Mouse (Mus musculus) G1E-ER4 (cell line): ENCODE results near the gene Ralbp1. TPM values are rescaled to one million over a fixed set of nuclear protein-coding genes. Genes with fewer than 3 reads are reported as not detected.

Experiments
- GATA1 ChIP-seq: IDR thresholded peaks from one replicate; pipeline ENCODE4 v1.8.0; 2012; ENCODE audit warnings: low read length, inconsistent platforms
- polyA plus RNA-seq: library from polyadenylated mRNA; stranded (reverse); fragments of >175 nt; gene quantifications from 2 replicates; pipeline ENCODE4 v1.2.3, GENCODE M21; 2012

The Ralbp1 gene
- polyA plus RNA-seq, 1 experiment, result 113 TPM

DNA sequence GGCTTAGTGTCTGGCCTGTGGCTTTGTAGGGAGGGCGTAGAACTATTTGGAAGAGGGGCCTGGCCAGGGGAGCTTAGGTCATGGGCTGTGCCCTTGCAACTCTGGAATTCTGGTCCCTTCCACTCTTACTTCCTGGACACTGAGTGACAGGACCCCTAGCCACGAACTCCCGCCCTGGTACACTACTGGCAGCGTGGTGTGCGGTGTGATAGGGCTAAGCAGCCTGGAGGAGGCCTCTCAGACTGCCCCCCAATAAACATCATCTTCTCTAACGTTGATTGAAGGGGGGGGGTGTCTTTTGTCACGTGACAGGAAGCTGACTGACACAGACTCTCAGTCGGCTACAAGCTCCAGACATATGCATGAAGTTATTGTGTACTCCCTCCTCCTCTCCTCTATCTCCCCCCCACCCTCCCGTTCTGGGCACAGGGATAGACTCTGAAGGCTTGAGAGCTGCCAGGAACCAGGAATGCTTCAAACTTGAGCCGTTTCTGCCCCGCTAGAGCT, 21.4 kb upstream of the Ralbp1 start:
- no peak for TF ChIP-seq GATA1

DNA sequence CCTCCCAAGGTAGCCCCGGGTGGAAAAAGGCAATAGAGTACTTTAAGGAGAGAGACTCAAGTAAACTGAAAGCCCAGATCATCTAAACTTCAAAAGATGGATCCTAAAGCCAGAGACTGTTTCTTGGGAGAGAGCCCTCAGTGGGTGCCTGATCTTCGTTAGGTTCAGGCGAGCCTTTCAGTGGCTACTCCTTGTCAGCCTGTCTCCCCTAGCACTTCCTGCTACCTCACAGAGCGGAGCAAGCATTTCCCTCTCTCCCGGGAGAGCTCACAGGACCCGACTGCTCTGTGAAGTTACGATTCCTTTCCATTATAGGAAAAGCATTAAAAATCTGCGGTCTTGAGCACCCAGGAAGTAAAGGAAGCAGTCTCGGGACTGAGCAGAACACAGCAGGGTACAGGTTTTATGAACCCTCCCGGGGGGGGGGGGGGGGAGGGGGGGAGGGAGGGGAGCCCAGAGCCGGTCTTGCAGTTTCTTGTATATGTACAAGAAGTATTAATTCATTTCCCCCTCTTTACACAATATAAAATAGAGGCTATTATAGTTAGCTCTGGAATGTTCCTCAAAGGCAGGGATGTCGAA, 20.8 kb upstream of the Ralbp1 start:
- TF ChIP-seq GATA1, result no peak

DNA sequence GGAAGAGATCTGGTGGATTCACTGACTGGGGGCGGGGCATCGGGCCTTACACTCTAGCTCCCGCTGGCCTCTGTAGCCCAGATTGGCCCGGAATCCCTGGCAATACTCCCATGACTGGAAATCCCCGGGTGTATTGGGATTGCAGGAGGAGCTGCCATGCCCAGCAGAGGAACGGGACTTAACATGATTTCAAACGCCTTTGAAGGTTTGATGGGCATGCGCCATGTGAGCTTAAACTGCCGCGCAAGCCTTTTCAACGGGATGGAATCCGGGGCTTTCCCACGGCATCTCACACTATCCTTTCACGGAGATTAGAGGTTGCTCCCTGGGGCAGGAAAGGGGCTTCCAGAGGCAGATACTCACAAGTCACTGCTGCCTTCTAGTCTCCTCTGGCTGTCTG, 19.6 kb upstream of the Ralbp1 start:
- no peak for TF ChIP-seq GATA1

DNA sequence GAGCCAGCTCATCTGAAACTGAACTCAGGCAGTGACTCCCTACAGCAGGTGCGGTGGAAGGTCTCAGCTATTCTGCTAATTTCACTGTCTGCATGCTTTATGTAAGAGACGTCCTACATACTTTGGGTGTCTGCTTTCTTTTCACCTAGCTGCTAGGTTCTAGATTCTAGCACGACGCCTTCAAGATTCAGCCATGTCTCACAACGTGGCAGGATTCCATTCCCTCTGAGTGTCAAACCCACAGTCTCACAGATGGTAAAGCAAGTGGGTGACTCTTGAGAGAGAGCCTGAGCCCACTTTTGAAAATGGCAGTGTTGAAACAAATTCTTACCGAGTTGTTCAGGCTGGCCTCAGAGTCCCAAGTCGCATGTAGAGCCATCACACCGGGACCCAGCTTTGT, 18.2 kb upstream of the Ralbp1 start:
- TF ChIP-seq GATA1, result no peak

DNA sequence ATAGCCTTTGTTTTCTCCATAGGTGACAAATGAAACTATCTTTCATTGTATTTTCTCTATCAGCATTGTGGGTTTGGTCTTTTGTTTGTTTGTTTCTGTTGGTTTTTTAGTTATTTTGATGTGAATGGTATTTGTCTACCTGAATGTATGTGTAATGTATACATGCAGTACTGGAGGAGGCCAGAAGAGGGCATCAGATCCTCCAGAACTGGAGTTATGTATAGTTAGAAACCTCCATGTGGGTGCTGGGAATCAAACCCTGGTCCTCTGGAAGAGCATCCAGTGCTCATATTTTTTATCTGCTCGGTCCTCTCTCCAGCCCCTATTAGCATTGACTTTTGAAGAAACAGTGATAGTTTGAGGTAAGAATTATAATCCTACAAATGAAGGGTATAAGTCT, 17.4 kb upstream of the Ralbp1 start:
- TF ChIP-seq GATA1, result no peak

DNA sequence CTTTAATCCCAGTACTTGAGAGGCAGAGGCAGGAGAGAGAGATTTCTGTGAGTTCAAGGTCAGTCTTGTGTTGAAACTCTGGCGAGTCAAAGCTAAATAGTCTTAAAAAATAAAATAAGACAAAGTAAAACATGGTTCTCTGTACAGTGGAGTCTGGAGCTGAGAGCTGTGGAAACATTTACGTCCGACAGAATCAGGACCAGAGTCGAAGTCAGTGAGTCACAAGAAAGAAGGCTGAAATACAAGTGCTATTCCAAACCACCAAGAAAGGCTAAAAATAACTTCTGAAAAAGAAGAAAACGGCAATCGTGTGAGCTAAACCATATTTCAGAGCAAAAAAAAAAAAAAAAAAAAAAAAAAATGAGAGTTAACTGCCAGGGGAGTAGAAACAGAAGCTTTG, 16.7 kb upstream of the Ralbp1 start:
- no peak for TF ChIP-seq GATA1

DNA sequence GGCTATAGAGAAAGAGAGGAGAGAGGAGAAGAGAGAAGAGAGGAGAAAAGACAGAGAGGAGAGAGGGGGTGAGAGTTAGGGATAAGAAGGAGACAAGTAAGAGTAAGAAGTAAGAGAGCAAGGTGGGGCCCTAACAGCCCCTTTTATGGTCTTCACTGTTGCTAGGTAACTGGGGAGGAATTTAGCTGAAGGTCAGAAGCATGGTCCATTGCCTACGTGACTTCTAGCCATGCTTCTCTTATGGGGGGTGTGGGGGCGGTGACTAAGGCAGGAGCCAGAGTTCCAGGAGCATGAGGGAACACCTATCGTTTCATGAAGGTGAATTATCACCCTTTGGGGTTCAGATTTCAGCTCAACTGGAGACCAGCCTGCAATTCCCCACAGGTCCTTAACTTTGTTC, 10.4 kb upstream of the Ralbp1 start:
- no peak for TF ChIP-seq GATA1

DNA sequence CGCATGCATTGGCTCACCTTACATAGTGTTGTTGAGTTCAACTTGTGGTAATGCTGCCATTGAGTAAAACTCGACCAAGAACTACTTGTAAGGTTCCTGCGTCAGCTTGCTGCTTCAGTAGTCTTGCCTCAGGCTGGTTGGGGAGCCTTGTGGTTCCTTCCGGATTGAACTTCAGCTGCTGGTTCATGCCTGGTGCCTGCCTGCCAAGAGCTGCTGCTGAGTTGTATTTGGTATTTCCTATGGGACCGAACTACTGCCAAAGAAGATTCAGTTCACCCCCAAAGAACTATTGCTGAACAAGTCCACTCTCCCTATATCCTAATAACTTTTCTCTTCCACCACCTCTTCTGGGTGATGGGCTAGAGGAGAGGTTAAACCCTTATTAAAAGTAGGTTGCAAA, 3.9 kb upstream of the Ralbp1 start:
- TF ChIP-seq GATA1, result no peak

DNA sequence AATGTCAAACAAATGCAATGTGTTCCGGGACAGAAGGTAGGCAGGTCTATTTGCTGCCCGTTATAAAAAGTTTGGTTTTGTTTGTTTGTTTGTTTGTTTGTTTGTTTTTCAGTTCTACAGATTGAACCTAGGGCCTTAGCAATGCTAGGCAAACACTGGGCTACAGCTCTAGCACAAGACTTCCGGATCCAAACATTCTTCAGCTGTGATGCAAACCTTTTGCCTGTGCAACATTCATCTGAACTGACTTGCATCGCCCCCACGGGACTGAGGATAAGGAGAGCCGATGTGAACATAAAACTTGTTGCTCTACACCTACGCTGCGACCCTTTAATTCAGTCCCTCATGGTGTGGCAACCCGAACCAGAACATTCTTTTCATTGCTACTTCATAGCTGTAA, 973 bp upstream of the Ralbp1 start:
- TF ChIP-seq GATA1, result no peak

DNA sequence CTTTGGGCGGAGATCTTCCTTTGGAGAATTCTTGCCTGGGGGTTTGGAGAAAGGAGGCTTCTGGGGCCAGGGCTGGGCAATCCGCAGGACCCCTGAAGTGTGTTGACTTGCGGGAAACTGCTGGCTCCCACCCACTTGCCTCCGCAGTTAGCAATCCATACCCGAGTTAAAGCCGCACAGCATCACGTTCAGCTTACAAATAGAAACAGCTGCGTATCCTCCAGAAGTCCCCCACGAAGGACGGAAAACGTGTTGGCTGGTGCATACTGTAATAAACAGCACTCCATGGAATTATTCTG, 251 bp downstream of the Ralbp1 start:
- TF ChIP-seq GATA1, result no peak

DNA sequence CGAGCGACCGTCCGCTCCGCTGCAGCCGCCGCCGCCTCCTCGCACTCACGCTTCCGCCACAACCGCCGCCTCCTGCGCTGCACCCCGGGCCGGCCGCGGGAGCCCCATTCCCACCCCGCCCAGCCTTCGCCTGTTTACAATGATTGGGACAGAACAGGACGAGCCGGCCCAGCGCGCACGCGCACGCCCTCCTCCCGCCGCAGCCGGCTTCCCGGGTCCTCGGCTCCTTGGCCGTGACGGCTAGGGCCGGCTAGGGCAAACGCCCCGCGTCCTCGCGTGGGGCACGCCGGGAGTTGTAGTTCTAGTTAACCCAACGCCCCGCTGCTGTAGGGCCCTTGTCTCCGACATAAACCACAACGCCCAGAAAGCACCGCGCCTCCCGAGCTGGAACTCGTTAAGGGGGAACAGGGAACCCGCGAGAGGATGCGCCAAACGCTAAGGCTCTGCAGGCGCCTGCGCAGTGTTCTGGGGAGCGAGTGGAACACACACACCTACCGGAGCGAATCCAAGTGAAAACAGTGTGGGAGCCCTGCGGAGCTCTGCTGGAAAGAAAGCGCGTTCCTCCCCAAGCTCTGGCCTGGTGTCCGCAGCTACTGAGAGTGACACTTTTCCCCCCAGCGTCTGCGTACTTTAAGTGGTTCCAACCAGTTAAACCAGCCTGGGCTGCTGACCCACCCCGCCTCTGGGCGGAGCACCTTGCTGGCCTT, 754 bp downstream of the Ralbp1 start:
- TF ChIP-seq GATA1, result no peak

DNA sequence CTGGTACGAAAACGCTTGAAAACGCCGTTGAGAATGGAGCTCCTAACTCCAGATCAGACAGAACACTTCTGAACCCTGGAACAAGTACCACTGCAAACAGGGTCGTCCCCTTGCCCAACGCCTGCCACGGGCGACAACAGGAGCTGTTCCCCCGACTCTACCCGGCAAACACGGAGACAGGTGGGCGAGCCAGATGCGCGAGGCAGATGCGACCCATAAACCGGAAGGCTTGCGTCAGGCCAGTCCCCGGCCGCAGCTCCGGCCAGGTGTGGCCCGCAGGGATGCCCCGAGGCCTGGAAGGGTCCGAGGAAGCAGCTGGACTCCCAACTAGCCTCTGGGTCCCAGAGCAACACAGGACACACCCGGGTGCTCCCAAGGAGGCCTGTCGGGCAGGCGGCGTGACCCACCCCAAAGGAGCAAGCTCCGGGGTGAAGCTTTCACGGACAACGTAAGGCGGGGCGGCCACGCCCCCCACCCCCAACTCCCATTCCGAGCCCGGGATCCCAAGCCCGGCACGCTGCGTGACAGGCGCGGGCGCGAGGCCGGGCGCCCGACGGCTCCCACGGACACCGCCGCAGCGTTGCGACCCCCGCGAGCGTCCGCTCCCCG, 1.4 kb downstream of the Ralbp1 start:
- TF ChIP-seq GATA1, result no peak

DNA sequence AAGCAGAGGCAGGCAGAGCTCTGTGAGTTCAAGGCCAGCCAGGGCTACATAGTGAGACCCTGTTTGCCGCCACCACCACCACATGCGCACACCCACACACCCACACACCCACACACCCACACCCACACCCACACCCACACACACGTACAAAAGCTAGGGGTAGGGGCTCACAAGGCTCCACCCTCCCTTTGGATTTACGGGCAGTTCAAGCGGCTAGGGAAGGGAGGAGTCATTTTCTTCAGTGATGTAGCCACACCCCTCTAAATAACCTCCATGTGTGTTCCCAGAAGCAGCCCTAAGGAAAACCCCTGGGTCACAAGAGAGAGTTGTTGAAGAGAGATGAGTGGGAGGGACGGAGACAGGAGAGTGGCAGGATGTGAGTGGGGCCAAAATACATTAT, 8.6 kb downstream of the Ralbp1 start:
- no peak for TF ChIP-seq GATA1

DNA sequence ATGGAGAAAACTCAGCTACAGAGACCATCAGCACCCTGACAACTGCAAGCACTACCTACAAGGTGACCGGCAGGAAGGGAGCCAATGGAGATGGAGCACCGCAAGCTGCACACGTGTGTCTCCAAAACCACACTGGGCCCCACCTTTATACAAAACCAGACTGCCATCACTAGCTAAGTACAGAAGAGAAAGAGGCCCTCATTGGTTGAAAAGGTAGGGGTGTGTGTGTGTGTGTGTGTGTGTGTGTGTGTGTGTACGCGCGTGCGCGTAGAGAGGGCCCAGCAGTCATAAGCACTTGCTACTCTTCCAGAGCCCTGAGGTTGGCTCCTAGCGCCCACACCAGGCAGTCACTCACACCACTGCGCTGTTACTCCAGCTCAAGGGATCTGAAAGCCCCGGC, 11.8 kb downstream of the Ralbp1 start:
- TF ChIP-seq GATA1, result no peak

DNA sequence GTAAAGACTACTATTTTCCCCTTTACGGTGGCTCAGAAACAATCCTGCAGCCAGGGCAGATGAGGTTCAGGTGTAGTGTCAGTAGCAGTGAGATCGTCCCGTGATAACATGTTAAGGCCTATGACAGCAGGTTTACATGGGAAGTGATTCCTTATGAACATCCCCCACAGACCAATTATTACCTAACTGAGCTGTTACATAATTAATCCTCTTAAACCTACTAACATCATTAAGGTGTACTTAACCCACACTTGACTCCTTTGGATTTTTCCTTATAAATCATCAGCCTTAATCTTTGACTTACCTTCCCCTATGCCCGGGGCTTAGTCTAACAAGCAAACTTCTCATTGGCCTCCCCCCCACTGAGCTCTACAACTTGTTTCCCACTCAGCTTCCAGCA, 12.4 kb downstream of the Ralbp1 start:
- TF ChIP-seq GATA1, result no peak

DNA sequence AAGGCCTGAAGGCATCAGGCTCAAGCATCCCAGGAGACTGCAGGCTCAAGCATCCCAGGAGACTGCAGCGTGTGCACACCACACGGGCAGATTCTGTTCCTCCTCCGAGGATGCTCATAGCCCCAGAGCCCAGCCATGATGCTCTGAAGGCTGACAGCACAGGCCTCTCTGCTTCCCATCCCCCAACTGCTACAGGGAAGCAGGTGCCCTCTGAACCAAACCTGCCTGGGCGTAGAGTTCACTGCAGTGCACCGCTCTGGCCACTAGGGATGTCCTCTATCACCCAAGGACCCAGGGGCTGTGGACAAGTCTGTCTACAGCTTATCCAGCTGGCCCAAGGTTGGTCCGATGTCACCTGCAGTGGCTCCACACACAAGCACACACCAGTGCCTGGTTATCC, 12.9 kb downstream of the Ralbp1 start:
- TF ChIP-seq GATA1, result no peak

DNA sequence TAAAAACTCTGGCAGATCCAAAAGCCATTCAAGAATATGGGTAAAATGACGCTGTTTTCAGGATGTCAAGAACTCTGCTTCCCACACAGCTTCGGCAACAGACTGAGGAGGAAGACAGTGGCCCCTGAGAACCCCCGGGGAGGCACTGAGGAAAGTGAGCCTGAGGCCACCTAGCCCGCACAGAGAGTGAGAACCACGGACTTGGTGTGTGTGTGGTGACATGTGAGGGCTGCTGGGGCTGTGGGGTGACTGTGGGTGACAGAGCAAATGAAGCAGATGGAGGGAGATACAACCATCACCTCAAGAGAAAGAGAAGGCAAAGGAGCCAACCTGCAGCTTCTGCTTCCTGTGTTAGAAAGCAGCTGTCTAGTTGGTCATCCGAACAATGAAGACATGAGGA, 13.5 kb downstream of the Ralbp1 start:
- TF ChIP-seq GATA1, result no peak
